Mouse (Mus musculus): ENCODE results near the gene Ugt1a2.

Ugt1a2 gene

DNA sequence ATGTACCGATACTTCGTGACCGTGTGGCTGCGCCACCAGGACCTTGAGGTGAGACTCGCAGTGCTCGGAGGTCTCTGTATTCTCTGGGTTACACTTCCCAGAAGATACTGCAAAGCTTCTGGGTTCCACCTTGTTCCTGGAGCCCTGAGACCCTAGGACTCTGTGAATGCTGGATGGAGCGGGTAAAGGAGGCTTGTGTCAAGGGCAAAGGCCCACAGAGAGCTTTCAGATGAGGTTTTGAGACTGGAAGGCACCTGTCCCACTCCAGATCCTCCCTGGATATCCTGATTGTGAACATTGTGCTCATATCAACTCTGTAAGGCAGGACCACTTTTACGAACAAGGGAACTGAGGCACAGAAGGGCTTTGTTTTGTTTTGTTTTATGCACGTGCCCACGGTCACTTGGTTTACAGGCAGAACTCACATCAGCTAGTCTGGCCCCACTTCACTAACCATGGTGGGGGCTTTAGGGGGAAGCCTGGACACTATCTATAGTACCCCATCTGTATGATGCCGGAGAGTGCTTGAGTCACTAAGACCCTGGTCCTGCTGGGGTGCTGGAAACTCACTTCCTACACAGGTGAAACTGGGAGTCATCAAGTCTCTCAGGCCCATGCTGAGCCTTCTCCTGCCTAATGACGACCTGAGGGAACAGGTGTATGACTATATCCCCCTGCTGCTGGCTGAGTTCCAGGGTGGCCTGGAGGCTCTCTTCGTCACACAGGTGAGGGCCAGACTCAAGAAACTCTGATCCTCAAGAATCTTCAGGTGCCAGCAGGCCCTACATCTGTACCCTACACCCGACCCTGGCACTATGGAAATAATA, 33.2 kb downstream of the Ugt1a2 start:
- in situ Hi-C loops (cut with MboI, MseI): no loop called here

DNA sequence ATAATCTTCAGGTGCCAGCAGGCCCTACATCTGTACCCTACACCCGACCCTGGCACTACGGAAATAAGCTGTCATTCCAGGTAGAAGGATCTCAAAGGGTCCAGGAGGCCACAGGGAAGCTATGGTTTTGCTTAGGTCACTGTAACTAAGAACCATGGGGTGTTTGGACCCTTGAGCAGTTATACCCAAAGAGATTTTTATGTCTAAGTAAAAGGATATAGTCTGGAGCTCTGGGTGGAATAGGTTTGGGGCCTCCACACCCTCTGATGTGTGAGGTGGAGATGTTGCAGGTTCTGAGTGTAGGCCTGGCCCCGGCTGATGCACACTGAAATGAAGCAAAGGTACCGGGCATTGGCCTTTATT, 33.8 kb downstream of the Ugt1a2 start:
- in situ Hi-C loops (cut with MboI, MseI): no loop called here

DNA sequence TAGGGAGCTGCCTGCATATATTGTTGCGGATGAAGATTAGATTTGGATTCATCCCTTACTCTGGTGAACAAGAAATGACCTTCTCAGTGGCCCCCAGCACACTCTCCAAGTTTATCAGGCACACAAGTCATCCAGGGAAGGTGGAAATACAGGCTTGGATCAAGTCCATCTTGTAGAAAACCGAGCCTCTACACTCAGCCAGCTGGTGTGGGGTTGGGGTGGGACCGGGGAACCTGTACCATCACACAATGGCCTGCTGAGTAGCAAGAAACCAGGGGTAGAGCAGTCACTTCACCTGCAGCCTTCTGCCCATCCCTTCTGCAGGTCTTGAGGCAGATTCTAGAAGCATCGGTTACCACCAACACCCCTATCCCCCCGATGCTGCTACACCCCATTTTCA, 34.2 kb downstream of the Ugt1a2 start:
- in situ Hi-C loops (cut with MboI, MseI): no loop called here

DNA sequence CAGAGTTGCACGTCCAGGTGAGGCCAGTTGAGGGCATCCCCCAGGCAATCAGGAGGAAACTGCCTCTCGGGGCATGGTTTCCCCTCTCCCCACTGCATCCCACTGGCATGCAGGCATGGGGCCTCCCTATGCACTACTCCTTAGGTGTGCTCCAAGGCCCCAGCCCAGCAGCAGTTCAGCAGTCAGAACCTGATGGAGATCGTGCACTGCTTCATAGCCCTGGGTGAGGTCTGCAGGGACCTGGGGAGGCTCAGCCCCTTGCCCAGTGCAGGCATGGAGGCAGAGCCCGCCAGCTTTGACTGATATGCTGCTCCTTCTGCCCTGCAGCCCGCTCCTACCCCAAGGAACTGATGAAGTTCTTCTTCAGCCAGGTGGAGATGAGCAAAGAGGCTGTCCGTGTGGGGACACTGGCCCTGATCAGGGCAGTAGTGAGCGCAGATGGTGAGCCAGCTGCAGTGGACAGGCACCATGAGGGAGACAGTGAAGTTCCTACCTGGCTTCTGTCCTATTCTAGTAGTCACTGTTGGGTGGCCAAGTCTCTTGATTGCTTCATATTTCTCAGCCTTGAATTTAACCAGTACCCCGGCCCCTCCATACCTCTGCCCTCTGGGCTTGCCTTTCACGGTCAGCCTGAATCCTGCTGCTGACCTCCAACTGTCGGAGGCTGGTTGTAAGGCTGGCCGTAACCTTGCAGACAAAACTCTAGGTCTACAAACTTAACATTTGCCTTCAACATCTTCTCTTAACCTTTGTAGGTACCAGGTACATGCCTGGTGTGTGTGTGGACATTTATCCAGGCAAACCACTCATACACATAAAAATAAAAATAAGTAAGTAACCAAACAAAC, 34.9 kb downstream of the Ugt1a2 start:
- in situ Hi-C loops (cut with MboI, MseI): no loop called here

- in situ Hi-C loops (cut with MboI, MseI): no loop called here
These were observed 35.6 kb downstream of the Ugt1a2 start for GRCm38 (mm10) chr1:88235894-88236415.

DNA sequence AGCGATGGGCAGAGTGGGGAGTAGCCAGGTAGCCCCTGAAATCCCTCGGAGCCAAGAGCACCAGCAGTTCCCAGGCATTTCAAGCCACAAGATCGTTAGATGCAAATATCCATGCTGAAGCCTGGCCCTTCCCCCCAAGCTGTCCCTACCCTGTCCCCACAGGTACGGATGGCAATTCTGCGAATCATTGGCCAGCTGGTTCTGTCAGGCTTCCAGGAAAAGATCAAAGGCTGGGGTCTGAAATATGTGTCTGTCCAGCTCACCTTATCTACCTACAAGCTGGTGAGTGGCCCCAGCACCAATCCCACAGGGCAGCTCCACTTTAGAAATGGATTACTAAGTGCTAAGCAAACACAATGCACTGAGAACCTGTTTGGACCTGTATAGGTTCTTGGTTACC, 36.9 kb downstream of the Ugt1a2 start:
- in situ Hi-C loops (cut with MboI, MseI): no loop called here

- in situ Hi-C loops (cut with MboI, MseI): no loop called here
These were observed 38.4 kb downstream of the Ugt1a2 start for GRCm38 (mm10) chr1:88238771-88239170.

DNA sequence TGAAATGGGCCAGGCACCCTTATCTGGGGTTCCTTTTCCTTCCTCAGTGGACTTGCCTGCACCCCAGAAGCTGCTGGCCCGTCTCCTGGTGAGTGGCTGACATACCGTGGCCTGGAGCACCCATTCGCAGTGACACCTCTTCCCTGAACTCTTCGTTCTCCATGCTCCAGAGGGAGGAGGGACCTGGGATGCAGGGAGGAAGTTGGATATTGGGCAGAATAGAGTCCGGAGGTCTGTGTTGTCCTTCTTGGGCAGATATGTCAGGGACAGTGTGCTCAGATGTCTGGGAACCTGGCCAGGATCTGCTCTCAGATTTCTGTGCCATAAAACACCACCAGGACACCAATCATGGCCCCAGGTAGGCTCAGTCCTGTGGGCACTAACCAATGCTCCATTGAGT, 39.7 kb downstream of the Ugt1a2 start:
- in situ Hi-C loops (cut with MboI, MseI): no loop called here

DNA sequence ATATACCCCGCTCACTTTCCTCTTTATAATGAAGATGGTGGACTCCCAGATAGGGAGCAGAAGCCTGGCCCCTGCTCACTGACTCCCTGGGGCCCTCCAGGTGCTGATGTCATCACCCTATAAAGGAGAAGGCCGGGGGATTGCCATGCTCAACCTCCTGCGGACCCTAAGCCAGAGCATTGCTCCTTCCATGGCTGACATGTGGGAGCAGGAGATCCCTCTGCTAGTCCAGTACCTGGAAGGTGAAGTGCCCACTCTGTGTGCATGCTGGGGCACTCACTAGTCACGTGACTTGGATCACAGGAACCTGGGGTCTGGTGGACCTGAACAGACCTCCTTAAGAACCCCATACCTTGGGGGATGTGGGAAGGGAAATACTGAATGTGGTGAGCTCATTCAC, 40.2 kb downstream of the Ugt1a2 start:
- in situ Hi-C loops (cut with MboI, MseI): no loop called here

- in situ Hi-C loops (cut with MboI, MseI): no loop called here
These were observed 43.5 kb downstream of the Ugt1a2 start for GRCm38 (mm10) chr1:88243861-88244260.

GRCm38 (mm10) chr1:88245881-88246280, 45.5 kb downstream of the Ugt1a2 start:
- in situ Hi-C loops (cut with MboI, MseI): no loop called here

DNA sequence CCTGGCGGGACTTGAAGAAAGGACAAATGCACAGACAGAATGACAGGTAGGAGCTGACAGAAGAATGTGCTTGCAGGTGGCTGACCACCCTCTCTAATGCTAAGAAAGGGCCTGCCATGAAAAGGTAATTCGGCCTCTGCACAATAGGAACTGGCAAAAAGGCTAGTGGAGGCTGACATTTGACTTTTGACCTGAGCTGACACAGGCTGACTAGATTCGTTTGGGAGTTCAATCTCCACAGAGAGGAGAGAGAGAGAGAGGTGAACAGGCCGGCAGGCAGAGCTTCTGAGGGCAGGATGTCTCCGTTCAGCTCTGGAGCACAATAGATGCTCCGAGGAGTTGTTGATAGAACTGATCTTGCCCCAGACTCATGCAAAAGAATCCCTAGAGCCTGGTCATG, 46.0 kb downstream of the Ugt1a2 start:
- in situ Hi-C loops (cut with MboI, MseI): no loop called here

DNA sequence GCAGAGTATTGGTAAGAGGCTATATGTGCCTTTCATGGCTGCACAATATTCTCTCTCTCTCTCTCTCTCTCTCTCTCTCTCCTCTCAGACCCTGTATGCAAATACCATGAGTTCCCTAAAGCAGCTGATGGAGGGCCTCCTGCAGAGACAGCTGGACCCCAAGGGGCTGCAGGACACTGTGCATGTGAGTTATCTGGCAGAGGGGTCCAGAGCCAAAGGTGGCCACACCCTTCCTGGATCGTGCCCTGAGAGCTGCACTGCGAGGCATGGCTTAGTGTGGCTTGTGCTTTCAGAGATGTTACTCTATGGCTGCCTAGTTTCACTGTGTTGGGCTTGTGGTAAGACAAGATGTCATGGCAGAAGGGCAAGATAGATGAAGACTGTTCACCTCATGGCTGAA, 47.3 kb downstream of the Ugt1a2 start:
- in situ Hi-C loops (cut with MboI, MseI): no loop called here

DNA sequence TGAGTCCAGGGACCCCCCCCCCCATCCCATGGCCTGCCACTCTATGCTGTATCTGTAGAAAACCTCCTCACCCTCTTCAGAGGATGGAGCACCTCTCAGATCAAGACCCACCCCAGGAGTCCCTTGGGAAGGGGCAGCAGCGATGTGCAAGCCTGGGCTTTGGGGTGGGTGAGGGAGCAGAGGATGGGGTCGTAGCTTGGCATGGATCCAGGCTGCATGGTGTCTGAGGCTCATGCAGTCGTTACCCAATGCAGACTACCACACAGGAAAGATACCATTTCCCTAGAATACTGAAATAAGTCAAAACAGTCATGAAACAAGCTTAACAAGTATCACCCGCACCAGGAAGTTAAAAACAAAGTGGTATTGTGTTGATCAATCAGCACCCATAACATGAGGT, 48.3 kb downstream of the Ugt1a2 start:
- in situ Hi-C loops (cut with MboI, MseI): no loop called here

DNA sequence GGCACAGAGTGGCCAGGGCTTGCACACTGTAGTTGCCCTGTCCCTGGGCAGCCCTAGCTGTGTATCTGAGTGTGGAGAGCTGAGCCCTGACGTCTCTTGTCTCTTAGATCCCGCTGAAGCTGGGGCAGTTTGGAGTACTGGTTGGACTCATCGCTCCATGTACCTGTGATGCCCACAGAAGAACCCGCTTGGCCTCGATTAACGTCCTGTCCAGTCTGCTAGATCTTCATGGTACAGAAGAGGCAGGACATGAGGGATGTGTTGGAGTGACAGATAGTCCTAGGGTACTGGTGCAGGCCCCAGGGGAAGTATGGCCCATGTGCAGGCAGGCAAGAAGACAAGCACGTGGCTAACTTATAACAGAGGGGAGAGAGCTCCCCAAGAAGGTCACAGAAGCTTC, 49.2 kb downstream of the Ugt1a2 start:
- in situ Hi-C loops (cut with MboI, MseI): no loop called here

DNA sequence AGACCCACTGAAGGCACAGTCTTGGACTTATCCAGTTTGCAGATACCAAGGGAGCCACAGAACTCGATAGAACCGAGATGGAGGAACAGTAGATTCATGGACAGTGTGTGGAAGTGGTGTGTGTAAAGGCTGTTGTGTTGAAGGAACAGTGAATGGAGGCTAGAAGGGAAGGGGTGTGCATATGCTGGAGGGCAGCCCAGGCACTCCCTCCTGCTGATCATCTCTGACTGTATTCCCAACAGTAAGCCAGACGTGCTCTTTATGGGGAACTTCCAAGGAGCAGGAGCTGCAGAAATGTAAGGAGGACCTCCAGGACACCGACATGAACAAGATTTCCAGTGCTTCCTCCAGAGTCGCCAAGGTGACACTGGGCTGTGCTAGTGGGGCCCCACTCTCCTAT, 49.6 kb downstream of the Ugt1a2 start:
- in situ Hi-C loops (cut with MboI, MseI): no loop called here

- in situ Hi-C loops (cut with MboI, MseI): no loop called here
These were observed 52.7 kb downstream of the Ugt1a2 start for GRCm38 (mm10) chr1:88253106-88253505.

DNA sequence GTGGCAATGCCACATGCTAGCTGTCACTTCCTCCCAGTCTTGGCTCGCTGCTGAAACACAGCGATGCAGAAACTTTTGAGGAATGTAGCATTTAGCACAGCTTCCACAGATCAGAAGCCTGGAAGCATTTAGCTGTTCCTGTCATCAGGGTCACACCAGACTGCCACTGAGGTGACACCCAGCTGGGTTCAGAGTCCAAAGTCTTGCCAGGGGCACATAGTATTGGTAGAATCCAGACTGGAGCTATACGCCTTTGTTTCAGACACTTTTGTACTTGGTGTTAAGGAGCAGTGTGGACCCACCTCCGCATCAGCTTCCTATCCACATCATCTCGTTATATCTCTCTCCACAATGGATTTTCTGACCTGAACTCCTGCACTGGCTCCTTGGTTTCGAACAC, 53.1 kb downstream of the Ugt1a2 start:
- in situ Hi-C loops (cut with MboI, MseI): no loop called here

- in situ Hi-C loops (cut with MboI, MseI): no loop called here
These were observed 54.5 kb downstream of the Ugt1a2 start for GRCm38 (mm10) chr1:88254793-88255465.

DNA sequence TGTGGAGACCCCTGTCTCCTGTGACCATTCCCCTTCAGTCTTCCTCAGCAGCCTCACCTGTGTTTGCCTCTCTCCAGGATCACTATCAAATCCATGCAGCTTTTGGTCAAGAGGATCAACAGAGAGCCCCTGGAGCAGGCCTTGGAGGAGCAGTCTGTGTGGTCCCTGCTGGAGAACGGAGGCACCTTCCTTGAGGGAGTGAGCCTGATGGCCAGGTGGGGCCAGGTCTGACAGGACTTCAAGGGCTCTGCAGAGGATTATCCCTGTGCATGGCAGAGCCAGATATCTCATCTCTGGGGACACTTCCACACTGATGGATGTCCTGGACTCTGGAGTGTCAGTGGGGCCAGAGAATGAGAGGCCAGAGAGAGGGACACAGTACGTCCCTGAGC, 55.1 kb downstream of the Ugt1a2 start:
- in situ Hi-C loops (cut with MboI, MseI): no loop called here

DNA sequence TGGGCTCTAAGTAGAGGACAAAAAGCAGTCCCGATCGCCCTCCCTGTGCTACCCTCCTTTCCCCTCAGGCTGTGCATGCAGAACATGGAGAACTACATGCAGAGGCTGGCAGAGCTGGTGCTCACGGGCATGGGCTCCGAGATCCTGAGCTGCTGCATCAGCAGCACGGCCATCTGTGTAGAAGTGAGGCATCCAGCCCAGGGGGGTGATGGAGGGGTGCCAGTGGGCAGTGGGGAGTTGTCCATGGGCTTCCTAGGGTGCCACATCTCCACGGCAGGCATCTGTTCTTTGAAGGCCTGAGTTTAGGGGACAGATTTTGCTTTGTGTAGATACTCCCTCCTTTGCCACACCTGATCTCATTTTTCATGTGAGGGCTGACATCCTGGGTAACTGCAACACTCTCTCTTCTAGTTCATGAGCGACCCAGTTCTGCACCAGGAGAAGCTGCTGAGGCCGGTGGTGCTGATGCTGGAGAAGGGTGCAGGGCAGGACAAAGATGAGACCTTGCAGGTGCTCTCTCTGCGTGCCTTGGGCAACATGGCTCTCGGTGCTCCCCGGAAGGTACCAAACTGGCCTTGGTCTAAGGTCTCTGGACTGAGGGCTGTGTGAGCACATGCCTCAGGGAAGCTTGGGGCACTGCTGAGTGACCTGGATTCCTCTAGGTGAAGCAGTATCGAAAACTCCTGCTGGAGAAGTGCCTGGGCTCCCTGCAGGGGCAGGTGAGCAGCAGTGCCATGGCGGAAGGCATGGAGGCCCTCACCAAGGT, 55.8 kb downstream of the Ugt1a2 start:
- in situ Hi-C loops (cut with MboI, MseI): no loop called here

All from T-helper 1 cell (primary cell).